Mouse (Mus musculus): Measurements from ENCODE around the gene Sln. TPM values are rescaled to one million over a fixed set of nuclear protein-coding genes. Genes with fewer than 3 reads are reported as not detected.

Sln gene
- polyA plus RNA-seq (2014; fragmentation: Illumina TruSeq; extraction: RNeasy Lipid Tissue Mini Kit (QIAGEN cat#74804); ENCODE audit: insufficient read depth, low read depth, low replicate concordance) = 41.8 TPM

DNA sequence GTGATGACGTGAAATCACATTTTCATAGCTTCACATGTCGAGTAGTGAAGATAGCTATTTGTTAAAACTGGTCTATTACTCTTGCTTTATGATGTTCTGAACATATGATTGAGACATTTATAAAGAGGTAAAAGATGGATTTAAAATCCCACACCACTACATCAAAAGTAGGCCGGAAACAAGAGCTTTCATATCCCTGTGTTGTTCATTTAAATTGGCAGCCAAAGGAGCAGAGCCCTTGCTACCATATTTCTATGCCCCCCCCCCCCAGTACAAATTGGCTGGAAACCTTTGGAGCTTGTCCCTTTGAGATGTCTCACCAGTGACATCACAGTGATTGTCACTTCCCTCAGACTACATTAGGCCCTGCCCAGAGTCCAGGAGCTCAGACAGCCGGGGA lies at the start of gene Sln:
Gene Sln, plus strand, starts transcription at position 301 of the 400 bp plus-strand sequence.

Other genes with a start within 250 kb of the Sln start
- 67.8 TPM for gene Acat1, start 239.8 kb upstream of the Sln start, polyA plus RNA-seq (2014; fragmentation: Illumina TruSeq; extraction: RNeasy Lipid Tissue Mini Kit (QIAGEN cat#74804); ENCODE audit: insufficient read depth, low read depth, low replicate concordance)
- gene Cul5, start 180.2 kb upstream of the Sln start, polyA plus RNA-seq (2014; fragmentation: Illumina TruSeq; extraction: RNeasy Lipid Tissue Mini Kit (QIAGEN cat#74804); ENCODE audit: insufficient read depth, low read depth, low replicate concordance) = 7.2 TPM
- 0.79 TPM for gene Rab39, start 143.9 kb upstream of the Sln start, polyA plus RNA-seq (2014; fragmentation: Illumina TruSeq; extraction: RNeasy Lipid Tissue Mini Kit (QIAGEN cat#74804); ENCODE audit: insufficient read depth, low read depth, low replicate concordance)
- 0.09 TPM for gene Slc35f2, start 78.6 kb upstream of the Sln start, polyA plus RNA-seq (2014; fragmentation: Illumina TruSeq; extraction: RNeasy Lipid Tissue Mini Kit (QIAGEN cat#74804); ENCODE audit: insufficient read depth, low read depth, low replicate concordance)
- 4.1 TPM for gene Elmod1, start 125.1 kb downstream of the Sln start, polyA plus RNA-seq (2014; fragmentation: Illumina TruSeq; extraction: RNeasy Lipid Tissue Mini Kit (QIAGEN cat#74804); ENCODE audit: insufficient read depth, low read depth, low replicate concordance)
- gene Tnfaip8l3, start 218.2 kb downstream of the Sln start, polyA plus RNA-seq (2014; fragmentation: Illumina TruSeq; extraction: RNeasy Lipid Tissue Mini Kit (QIAGEN cat#74804); ENCODE audit: insufficient read depth, low read depth, low replicate concordance) = 1.7 TPM